Mouse (Mus musculus) heart, postnatal 4 days (tissue): Measurements from ENCODE around the gene Thtpa. TPM values are rescaled to one million over a fixed set of nuclear protein-coding genes. Genes with fewer than 3 reads are reported as not detected.

Experiments used
- DNase-seq: peaks from one replicate; pipeline ENCODE4 v3.0.0; 2021
- total RNA-seq, 2 experiments: library from RNA; stranded (reverse); gene quantifications; 2 replicates each; pipeline ENCODE4 v1.2.3; 2021

Thtpa gene
- total RNA-seq, 2 experiments from 2014 or later: 12.2 to 13.2 TPM

DNA sequence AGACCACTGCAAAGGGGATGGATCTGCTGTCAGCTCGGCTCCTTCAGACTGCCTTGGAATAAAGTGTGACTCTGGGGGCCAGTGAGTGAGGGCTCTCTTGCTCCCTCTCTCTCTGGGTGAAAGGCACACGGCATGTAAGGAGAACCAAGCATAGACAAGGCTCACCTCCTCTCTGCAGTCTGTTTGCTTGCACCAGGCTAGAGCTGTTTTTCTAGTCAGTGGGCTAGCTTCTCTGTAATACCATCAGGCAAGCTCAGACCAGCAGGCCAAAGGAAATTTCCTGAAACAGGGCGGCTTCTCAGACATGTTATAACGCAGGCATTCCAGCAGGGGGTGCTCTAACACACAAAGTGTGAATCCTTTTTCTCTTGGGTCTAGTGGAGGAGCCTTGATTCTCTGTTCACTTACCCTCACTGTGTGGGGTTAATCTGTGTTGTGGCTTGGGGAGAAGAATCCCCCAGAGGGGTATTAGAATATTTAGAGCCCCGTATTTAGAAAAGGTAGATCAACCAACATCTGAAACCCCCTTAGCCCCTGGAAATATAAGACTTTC, 53.9 kb downstream of the Thtpa start:
- peak; percentile 80 for DNase-seq

Other genes with a start within 250 kb of the Thtpa start
- 1 to 10 TPM; 7.7 to 8.9 TPM for gene Homez, start 223.8 kb upstream of the Thtpa start, total RNA-seq
- gene Ppp1r3e, start 217.2 kb upstream of the Thtpa start, total RNA-seq: 1 to 10 TPM; 6.4 to 7.6 TPM
- 10 to 100 TPM; 37.5 to 39.2 TPM for gene Bcl2l2, start 211.4 kb upstream of the Thtpa start, total RNA-seq
- gene Gm20521, start 211.3 kb upstream of the Thtpa start, total RNA-seq: 1 to 10 TPM; 3.0 to 3.9 TPM
- gene Pabpn1, start 202.3 kb upstream of the Thtpa start, total RNA-seq: 100 to 1,000 TPM; 141 to 142 TPM
- 10 to 100 TPM; 24.8 to 25.2 TPM for gene Slc22a17, start 181.7 kb upstream of the Thtpa start, total RNA-seq
- 10 to 100 TPM; 10.5 to 10.9 TPM for gene Efs, start 168.7 kb upstream of the Thtpa start, total RNA-seq
- gene Il25, start 162.1 kb upstream of the Thtpa start, total RNA-seq: not detected
- gene Cmtm5, start 158.5 kb upstream of the Thtpa start, total RNA-seq: under 1 TPM in 1 of 2 experiments, not detected in 1; 0.33 TPM
- gene Myh6, start 127.9 kb upstream of the Thtpa start, total RNA-seq: over 10,000 TPM; 15,879 to 17,172 TPM
- gene Gm17428, start 117.9 kb upstream of the Thtpa start, total RNA-seq: not detected
- 1,000 to 10,000 TPM; 1,764 to 1,922 TPM for gene Myh7, start 100.2 kb upstream of the Thtpa start, total RNA-seq
- 10 to 100 TPM; 35.7 to 39.7 TPM for gene Ngdn, start 79.3 kb upstream of the Thtpa start, total RNA-seq
- 1 to 10 TPM; 2.9 to 3.8 TPM for gene Zfhx2, start 2.5 kb upstream of the Thtpa start, total RNA-seq
- 1 to 10 TPM; 3.3 to 5.6 TPM for gene Ap1g2, start 11.8 kb downstream of the Thtpa start, total RNA-seq
- gene Jph4, start 22.2 kb downstream of the Thtpa start, total RNA-seq: under 1 TPM; 0.10 to 0.16 TPM
- not detected for gene Dhrs2, start 127.2 kb downstream of the Thtpa start, total RNA-seq